Mouse (Mus musculus) forebrain, embryonic 11.5 days (tissue): ENCODE data around the gene Pgls. TPM values are rescaled to one million over a fixed set of nuclear protein-coding genes. Genes with fewer than 3 reads are reported as not detected.
A peak's percentile ranks its signal among the peaks of the same experiment; 100 is the strongest.

Experiments
- ATAC-seq: fragments of 200-750 bp; cut with Nextera tagmentation; replicated peaks from 2 replicates; pipeline ENCODE4 v1.8.0; 2017; ENCODE audit warnings: moderate TSS enrichment; ENCODE audit not compliant: low FRiP score
- DNase-seq: peaks from one replicate; pipeline ENCODE4 v3.0.0-alpha.2; 2017; ENCODE audit warnings: low spot score
- H3K27ac ChIP-seq: fragments of 300-500 bp; sonication (generic); 2 replicates; pipeline ENCODE4 v1.5.1; 2014; ENCODE audit warnings: low read depth, low read length
- H3K27me3 ChIP-seq: fragments of 300-500 bp; sonication (generic); 2 replicates; pipeline ENCODE4 v1.6.1; 2014; ENCODE audit warnings: mild to moderate bottlenecking, low read length, mixed read lengths; ENCODE audit not compliant: control insufficient read depth, insufficient read depth
- H3K36me3 ChIP-seq: fragments of 300-500 bp; sonication (generic); 2 replicates; pipeline ENCODE4 v1.6.1; 2014; ENCODE audit warnings: mild to moderate bottlenecking, low read length, moderate library complexity, mixed read lengths; ENCODE audit not compliant: control insufficient read depth, insufficient read depth
- H3K4me1 ChIP-seq: fragments of 300-500 bp; sonication (generic); replicated peaks from 2 replicates; pipeline ENCODE4 v1.6.1; 2014; ENCODE audit warnings: low read length, mixed read lengths; ENCODE audit not compliant: control insufficient read depth, insufficient read depth
- H3K4me2 ChIP-seq: fragments of 300-500 bp; sonication (generic); 2 replicates; pipeline ENCODE4 v1.6.1; 2014; ENCODE audit warnings: low read depth, mild to moderate bottlenecking, low read length, moderate library complexity, mixed read lengths; ENCODE audit not compliant: severe bottlenecking
- H3K4me3 ChIP-seq: fragments of 300-500 bp; sonication (generic); 2 replicates; pipeline ENCODE4 v1.5.1; 2014; ENCODE audit warnings: low read depth, low read length
- H3K9ac ChIP-seq: fragments of 300-500 bp; sonication (generic); 2 replicates; pipeline ENCODE4 v1.6.1; 2014; ENCODE audit warnings: low read length
- H3K9me3 ChIP-seq: fragments of 300-500 bp; sonication (generic); 2 replicates; pipeline ENCODE4 v1.6.1; 2016; ENCODE audit warnings: low read length, mixed read lengths; ENCODE audit not compliant: control insufficient read depth
- WGBS: fragments of 180-500 bp; shearing (Covaris S2); extraction: QIAGEN DNeasy Blood & Tissue Kit; methylation state at CpG from one replicate; pipeline ENCODE4 v1.1.7; 2014; 5-methylcytosine and 5-hydroxymethylcytosine counted together
- polyA plus RNA-seq: library from polyadenylated mRNA; unstranded; fragments of >200 nt; fragmentation: Nextera tagmentation; extraction: Ambion mirVana; gene quantifications from 2 replicates; pipeline ENCODE4 v1.2.1, GENCODE M21; 2014

Gene Pgls
- polyA plus RNA-seq, 1 experiment from 2014 or later, result 218 TPM

- no peak overlapping the region for H3K9ac ChIP-seq
- WGBS, result 94% methylated on average over 2 of the region's 2 CpGs
- H3K4me2 ChIP-seq, result no peak overlapping the region
- no peaks in the 10 kb centered on the region; the same call in 1 of the 2 replicates for H3K9me3 ChIP-seq
- no peak overlapping the region for H3K27ac ChIP-seq
- H3K36me3 ChIP-seq, result peaks cover 36% of the 10 kb centered on the region
- ATAC-seq (no peak), DNase-seq (no peak)
- H3K4me3 ChIP-seq, result no peak overlapping the region
- H3K4me1 ChIP-seq, result no peaks in the 10 kb centered on the region
- H3K27me3 ChIP-seq, result no peaks in the 10 kb centered on the region
Observed at GRCm38 (mm10) chr8:71619786-71620185, 27.8 kb downstream of the Pgls start.

DNA sequence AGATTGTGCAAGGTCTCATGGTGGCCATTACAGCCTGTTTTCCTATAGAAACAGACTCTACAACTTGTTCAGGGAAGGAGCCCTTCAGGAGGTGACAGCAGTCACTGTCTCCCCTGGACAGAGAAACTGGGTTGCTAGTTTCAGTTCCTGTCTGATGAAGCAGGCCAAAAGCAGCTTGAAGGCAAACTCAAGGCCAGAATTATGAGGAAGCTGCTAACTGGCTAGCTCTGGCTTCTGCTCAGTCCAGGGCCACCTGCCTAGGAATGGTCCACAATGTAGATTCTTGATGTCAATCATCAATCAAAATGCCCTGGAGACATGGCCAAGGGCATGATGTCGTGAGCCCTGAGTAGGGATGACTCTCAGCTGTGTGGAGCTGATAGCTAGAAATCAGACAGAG, 33.1 kb downstream of the Pgls start:
- H3K36me3 ChIP-seq, result peaks cover 26% of the 10 kb centered on the region
- no peak overlapping the region for H3K9ac ChIP-seq
- WGBS, result 90% methylated on average over 1 of the region's 1 CpGs
- H3K27me3 ChIP-seq, result peaks cover 5% of the 10 kb centered on the region
- no peaks in the 10 kb centered on the region; the same call in 1 of the 2 replicates for H3K9me3 ChIP-seq
- H3K4me3 ChIP-seq, result no peak overlapping the region
- H3K4me1 ChIP-seq, result peaks cover 3% of the 10 kb centered on the region; the same call in 1 of the 2 replicates
- H3K4me2 ChIP-seq, result no peak overlapping the region
- no peak for DNase-seq
- ATAC-seq, result no peak
- no peak overlapping the region for H3K27ac ChIP-seq

- no peaks in the 10 kb centered on the region; the same call in 1 of the 2 replicates for H3K9me3 ChIP-seq
- no peak overlapping the region for H3K9ac ChIP-seq
- 89% methylated on average over 9 of the region's 9 CpGs for WGBS
- H3K4me3 ChIP-seq, result no peak overlapping the region
- H3K36me3 ChIP-seq, result peaks cover 17% of the 10 kb centered on the region
- peaks cover 3% of the 10 kb centered on the region; the same call in 1 of the 2 replicates for H3K4me1 ChIP-seq
- H3K4me2 ChIP-seq, result no peak overlapping the region
- H3K27ac ChIP-seq, result no peak overlapping the region
- no peak for DNase-seq
- no peak for ATAC-seq
- peaks cover 12% of the 10 kb centered on the region for H3K27me3 ChIP-seq
Observed at GRCm38 (mm10) chr8:71626753-71627152, 34.8 kb downstream of the Pgls start.

DNA sequence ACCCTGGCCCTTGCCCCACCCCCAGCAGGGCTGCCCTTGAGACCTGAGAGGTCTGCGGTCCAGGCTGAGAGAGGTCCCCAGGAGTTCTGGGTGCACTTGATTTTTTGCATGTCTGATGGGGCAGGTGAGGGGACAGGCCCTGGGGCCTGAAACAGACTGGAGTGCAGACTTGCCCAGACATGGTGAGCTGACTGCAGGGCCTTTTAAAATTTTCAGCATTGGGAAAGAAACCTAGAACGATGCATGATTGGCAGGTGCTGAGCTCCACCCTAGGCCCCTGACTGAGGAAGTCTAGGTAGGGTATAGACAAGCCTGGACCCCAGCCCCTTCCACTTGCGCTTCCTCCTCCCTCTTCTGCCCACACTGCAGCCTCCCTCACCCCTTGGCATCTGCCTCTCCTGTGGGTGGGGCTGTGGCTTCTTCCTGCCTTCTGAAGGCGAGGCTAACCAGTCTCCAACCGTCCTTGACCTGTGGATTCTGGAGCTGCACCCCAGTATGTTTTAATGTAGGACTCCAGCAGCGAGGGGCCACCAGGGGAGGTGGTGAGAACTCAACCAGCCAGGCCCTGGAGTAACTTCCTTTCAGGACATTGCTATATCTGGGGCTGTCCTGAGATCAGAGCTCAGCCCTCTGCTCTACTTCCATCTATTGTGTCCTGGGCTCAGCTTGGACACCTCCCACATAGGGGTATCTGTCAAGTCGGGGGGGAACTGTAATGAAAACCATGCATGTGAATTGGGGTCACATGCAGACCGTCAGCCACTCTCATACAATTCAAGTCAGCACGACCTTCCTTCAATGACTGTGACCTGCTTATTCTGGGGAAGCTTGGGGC, 35.5 kb downstream of the Pgls start:
- Histone ChIP-seq H3K9ac (no peak overlapping the region), H3K4me3 (no peak overlapping the region), H3K4me2 (no peak overlapping the region), H3K9me3 (no peaks in the 10 kb centered on the region; the same call in 1 of the 2 replicates), H3K36me3 (peaks cover 11% of the 10 kb centered on the region), H3K4me1 (peaks cover 3% of the 10 kb centered on the region; the same call in 1 of the 2 replicates), H3K27me3 (peaks cover 12% of the 10 kb centered on the region), H3K27ac (no peak overlapping the region)
- 56% methylated on average over 9 of the region's 9 CpGs for WGBS
- no peak for DNase-seq
- no peak for ATAC-seq

- peaks cover 3% of the 10 kb centered on the region; the same call in 1 of the 2 replicates for H3K9me3 ChIP-seq
- WGBS, result 8% methylated on average over 16 of the region's 16 CpGs
- H3K4me1 ChIP-seq, result peaks cover 3% of the 10 kb centered on the region; the same call in 1 of the 2 replicates
- peak overlapping the region; percentile 44 for H3K4me3 ChIP-seq
- peak overlapping the region; percentile 66 for H3K9ac ChIP-seq
- ATAC-seq (no peak), DNase-seq (no peak)
- peaks cover 1% of the 10 kb centered on the region for H3K36me3 ChIP-seq
- peaks cover 13% of the 10 kb centered on the region for H3K27me3 ChIP-seq
- H3K27ac ChIP-seq, result no peak overlapping the region
- H3K4me2 ChIP-seq, result peak overlapping the region; percentile 94
Observed at GRCm38 (mm10) chr8:71628396-71629095, 36.6 kb downstream of the Pgls start.

DNA sequence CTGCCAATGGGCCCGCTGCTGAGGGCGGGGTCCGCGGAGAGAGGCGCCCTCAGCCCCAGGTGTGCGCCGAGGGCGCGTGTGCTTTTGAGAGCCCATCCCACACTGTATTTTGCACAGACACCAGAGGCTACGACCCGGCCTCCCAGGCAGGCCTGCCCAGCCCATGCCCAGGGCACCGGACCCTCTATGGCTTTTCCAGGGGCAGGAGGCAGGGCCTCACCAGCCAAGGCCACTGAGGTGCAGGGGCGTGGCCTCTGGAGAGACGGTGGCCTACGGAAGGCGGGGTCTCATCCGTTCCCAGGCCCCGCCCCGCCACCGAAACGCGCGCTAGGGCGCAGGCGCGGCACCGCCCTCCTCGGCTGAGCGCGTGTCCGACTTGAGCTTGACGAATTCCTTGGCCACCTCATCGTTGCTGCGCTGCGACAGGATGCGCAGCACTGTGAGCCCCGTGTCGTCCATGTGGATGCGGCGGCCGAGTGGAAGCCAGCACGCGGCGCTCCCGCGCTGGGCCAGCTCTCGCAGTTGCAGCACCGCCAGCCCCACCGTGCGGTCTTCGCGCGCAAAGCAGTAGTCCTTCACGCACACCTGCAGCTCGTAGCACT, 37.2 kb downstream of the Pgls start:
- no peak overlapping the region for H3K27ac ChIP-seq
- peak; percentile 96 for DNase-seq
- H3K4me3 ChIP-seq, result peak overlapping the region; percentile 44
- H3K36me3 ChIP-seq, result no peaks in the 10 kb centered on the region
- H3K9ac ChIP-seq, result peak overlapping the region; percentile 66
- peak; percentile 88 for ATAC-seq
- H3K4me2 ChIP-seq, result peak overlapping the region; percentile 94
- under 1% methylated on average over 55 of the region's 55 CpGs for WGBS
- H3K4me1 ChIP-seq, result peaks cover 3% of the 10 kb centered on the region; the same call in 1 of the 2 replicates
- peaks cover 3% of the 10 kb centered on the region; the same call in 1 of the 2 replicates for H3K9me3 ChIP-seq
- H3K27me3 ChIP-seq, result peaks cover 16% of the 10 kb centered on the region

DNA sequence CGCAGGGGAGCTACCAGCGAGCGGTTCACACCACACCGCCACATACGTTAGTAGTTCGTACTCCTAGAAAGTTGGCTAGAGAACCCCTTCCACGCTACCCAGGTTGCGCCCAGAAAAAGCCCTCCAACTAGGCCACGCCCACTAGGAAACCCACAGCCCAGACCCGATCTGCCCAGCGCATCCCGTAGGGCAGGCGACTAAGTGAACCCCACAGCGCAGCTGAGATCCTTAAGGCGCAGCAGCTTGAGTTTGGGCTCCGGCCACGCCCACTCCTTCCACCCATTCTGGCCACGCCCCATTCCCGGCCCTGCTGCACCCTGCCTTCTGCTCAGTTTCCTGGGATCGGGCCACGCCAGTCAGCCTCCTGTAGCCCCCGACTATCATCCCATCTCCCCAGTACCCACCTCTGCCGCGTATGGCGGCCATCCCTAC, 37.8 kb downstream of the Pgls start:
- Histone ChIP-seq H3K27me3 (peaks cover 18% of the 10 kb centered on the region), H3K4me1 (peaks cover 8% of the 10 kb centered on the region; the same call in 1 of the 2 replicates), H3K9ac (peak overlapping the region; percentile 47), H3K4me3 (peak overlapping the region; percentile 44), H3K36me3 (no peaks in the 10 kb centered on the region), H3K4me2 (peak overlapping the region; percentile 94), H3K27ac (no peak overlapping the region), H3K9me3 (peaks cover 3% of the 10 kb centered on the region; the same call in 1 of the 2 replicates)
- DNase-seq (peak; percentile 72), ATAC-seq (peak; percentile 59)
- 2% methylated on average over 21 of the region's 25 CpGs for WGBS

DNA sequence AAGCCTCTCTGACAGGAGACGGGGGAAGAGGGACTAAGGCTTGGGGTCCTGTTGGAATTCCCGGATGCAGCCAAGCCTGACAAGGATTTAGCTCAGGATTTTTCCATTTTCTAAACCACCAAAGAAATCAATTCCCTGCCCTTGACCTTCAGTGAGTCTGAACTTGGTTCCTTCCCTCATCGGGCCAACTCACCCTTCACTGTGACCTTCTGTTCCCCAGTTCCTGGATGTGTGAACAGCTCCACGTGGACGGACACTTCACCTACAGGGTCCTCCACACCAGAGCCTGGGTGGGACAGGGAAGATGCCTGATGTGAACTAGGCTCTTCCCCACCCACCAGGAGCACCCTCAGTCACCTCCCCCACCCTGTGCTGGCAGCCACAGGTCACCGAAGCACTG, 38.8 kb downstream of the Pgls start:
- Histone ChIP-seq H3K27ac (no peak overlapping the region), H3K27me3 (peaks cover 20% of the 10 kb centered on the region), H3K36me3 (no peaks in the 10 kb centered on the region), H3K4me2 (no peak overlapping the region), H3K9me3 (peaks cover 3% of the 10 kb centered on the region; the same call in 1 of the 2 replicates), H3K4me1 (peaks cover 8% of the 10 kb centered on the region; the same call in 1 of the 2 replicates), H3K4me3 (no peak overlapping the region), H3K9ac (no peak overlapping the region)
- no peak for ATAC-seq
- no peak for DNase-seq
- WGBS, result 88% methylated on average over 6 of the region's 6 CpGs
